Mouse (Mus musculus): Measurements from ENCODE around the gene Agpat1.

Agpat1 gene

GRCm38 (mm10) chr17:34655160-34655559, 51.1 kb downstream of the Agpat1 start:
- no peak for DNase-seq

GRCm38 (mm10) chr17:34655581-34655991, 51.5 kb downstream of the Agpat1 start:
- DNase-seq: no peak

GRCm38 (mm10) chr17:34656666-34657065, 52.6 kb downstream of the Agpat1 start:
- no peak for DNase-seq

- no peak for DNase-seq
Observed at GRCm38 (mm10) chr17:34657271-34657670, 53.2 kb downstream of the Agpat1 start.

- no peak for DNase-seq
Observed at GRCm38 (mm10) chr17:34658145-34658544, 54.1 kb downstream of the Agpat1 start.

GRCm38 (mm10) chr17:34658591-34658990, 54.5 kb downstream of the Agpat1 start:
- DNase-seq: no peak

GRCm38 (mm10) chr17:34659181-34659896, 55.3 kb downstream of the Agpat1 start:
- no peak for DNase-seq

GRCm38 (mm10) chr17:34659897-34660214, 55.8 kb downstream of the Agpat1 start:
- DNase-seq: no peak

GRCm38 (mm10) chr17:34660259-34660820, 56.3 kb downstream of the Agpat1 start:
- no peak for DNase-seq

- DNase-seq: no peak
Observed at GRCm38 (mm10) chr17:34661121-34661591, 57.1 kb downstream of the Agpat1 start.

- DNase-seq: no peak
Observed at GRCm38 (mm10) chr17:34662468-34662867, 58.4 kb downstream of the Agpat1 start.

- no peak for DNase-seq
Observed at GRCm38 (mm10) chr17:34662978-34663377, 58.9 kb downstream of the Agpat1 start.

Measured in thymus, adult 18-20 months (tissue).